Mouse (Mus musculus) right cerebral cortex, adult 18-20 months (tissue): ENCODE results near the gene Rgl1.
"Not testable (repeated sequence)": the region's sequence is repeated elsewhere in the genome, so short reads cannot be mapped to it uniquely, and the experiment has no call there.

Source experiments
- DNase-seq: peaks from one replicate; pipeline ENCODE4 v3.0.0; 2022; ENCODE audit warnings: mixed read lengths

The Rgl1 gene

GRCm38 (mm10) chr1:152766032-152766772 is at the start of gene Rgl1, which contains the start of gene Arpc5:
Gene Rgl1, minus strand, starts transcription at chr1:152766351.
Gene Arpc5, plus strand, starts transcription at chr1:152766542.
- peak; percentile 97 for DNase-seq

GRCm38 (mm10) chr1:152815265-152815701 is 49.1 kb upstream of the Rgl1 start:
- DNase-seq: no peak

GRCm38 (mm10) chr1:152810533-152811439 is 44.6 kb upstream of the Rgl1 start:
- no peak for DNase-seq

- no peak for DNase-seq
Measured at GRCm38 (mm10) chr1:152809541-152810252, 43.5 kb upstream of the Rgl1 start.

- no peak for DNase-seq
Measured at GRCm38 (mm10) chr1:152808392-152808680, 42.2 kb upstream of the Rgl1 start.

GRCm38 (mm10) chr1:152807619-152808391 is 41.7 kb upstream of the Rgl1 start:
- no peak for DNase-seq

- DNase-seq: no peak
Measured at GRCm38 (mm10) chr1:152804907-152805306, 38.8 kb upstream of the Rgl1 start.

GRCm38 (mm10) chr1:152800633-152801176 is 34.6 kb upstream of the Rgl1 start:
- DNase-seq: no peak

GRCm38 (mm10) chr1:152799897-152800296 is 33.7 kb upstream of the Rgl1 start, which contains the start of gene Ncf2:
Gene Ncf2, plus strand, starts transcription at chr1:152800194.
- DNase-seq: no peak

GRCm38 (mm10) chr1:152798125-152798524 is 32.0 kb upstream of the Rgl1 start:
- DNase-seq: no peak

GRCm38 (mm10) chr1:152796683-152797263 is 30.6 kb upstream of the Rgl1 start:
- no peak for DNase-seq

- DNase-seq: no peak
Measured at GRCm38 (mm10) chr1:152795688-152796255, 29.6 kb upstream of the Rgl1 start.

- DNase-seq: no peak
Measured at GRCm38 (mm10) chr1:152793495-152794130, 27.5 kb upstream of the Rgl1 start.

- DNase-seq: peak; percentile 43
Measured at GRCm38 (mm10) chr1:152792736-152793494, 26.8 kb upstream of the Rgl1 start.

GRCm38 (mm10) chr1:152791269-152791668 is 25.1 kb upstream of the Rgl1 start:
- no peak for DNase-seq

- DNase-seq: no peak
Measured at GRCm38 (mm10) chr1:152790821-152791220, 24.7 kb upstream of the Rgl1 start.

GRCm38 (mm10) chr1:152790254-152790653 is 24.1 kb upstream of the Rgl1 start:
- DNase-seq: no peak

GRCm38 (mm10) chr1:152788121-152788660 is 22.0 kb upstream of the Rgl1 start:
- DNase-seq: no peak

GRCm38 (mm10) chr1:152786953-152787352 is 20.8 kb upstream of the Rgl1 start:
- no peak for DNase-seq

GRCm38 (mm10) chr1:152785446-152785845 is 19.3 kb upstream of the Rgl1 start:
- DNase-seq: not testable (repeated sequence)
